Mouse (Mus musculus): ENCODE results near the gene Ensa. TPM values are rescaled to one million over a fixed set of nuclear protein-coding genes. Genes with fewer than 3 reads are reported as not detected.
A peak's percentile ranks its signal among the peaks of the same experiment; 100 is the strongest.
"Not testable (repeated sequence)": the region's sequence is repeated elsewhere in the genome, so short reads cannot be mapped to it uniquely, and the experiment has no call there.

Gene Ensa
- polyA plus RNA-seq, 1 experiment from 2014 or later = 53.8 TPM

DNA sequence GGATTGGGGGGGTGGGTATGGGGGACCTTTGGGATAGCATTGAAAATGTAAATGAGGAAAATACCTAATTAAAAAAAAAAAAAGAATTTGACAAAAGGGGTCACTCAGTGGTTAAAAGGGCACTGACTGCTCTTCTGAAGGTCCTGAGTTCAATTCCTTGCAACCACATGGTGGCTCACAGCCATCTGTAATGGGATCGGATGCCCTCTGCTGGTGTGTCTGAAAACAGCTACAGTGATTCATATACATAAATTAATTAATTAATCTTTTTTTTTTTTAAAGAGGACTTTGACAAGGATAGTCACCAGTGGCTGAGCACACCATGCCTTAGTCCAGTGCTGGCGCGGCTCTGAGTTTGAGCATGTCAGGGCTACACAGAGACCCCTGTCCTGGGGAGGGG lies 45.6 kb downstream of the Ensa start:
- H3K27ac ChIP-seq; H3K36me3 ChIP-seq (ENCODE audit: insufficient read depth, low read length); H3K9ac ChIP-seq (ENCODE audit: low read depth, low read length); H3K4me2 ChIP-seq (ENCODE audit: low read length); DNase-seq (ENCODE audit: low spot score); H3K4me3 ChIP-seq (replicated peaks; ENCODE audit: low read depth, low read length); ATAC-seq (replicated peaks; ENCODE audit: low FRiP score, low read depth); H3K27me3 ChIP-seq (ENCODE audit: insufficient read depth, low read length); H3K9me3 ChIP-seq (replicated peaks; ENCODE audit: low read length): not testable (repeated sequence)
- TF ChIP-seq CTCF (IDR thresholded peaks at IDR 0.05; ENCODE audit: low read depth) = peak; percentile 44
- 94% methylated on average over 3 of the region's 3 CpGs for WGBS
- peaks cover 50% of the 10 kb centered on the region for H3K4me1 ChIP-seq (replicated peaks; ENCODE audit: insufficient read depth, low read length)

GRCm38 (mm10) chr3:95671201-95671600 lies 46.4 kb downstream of the Ensa start:
- no peak overlapping the region for H3K4me3 ChIP-seq (replicated peaks; ENCODE audit: low read depth, low read length)
- H3K27ac ChIP-seq = no peak overlapping the region
- no peak overlapping the region for H3K9ac ChIP-seq (ENCODE audit: low read depth, low read length)
- H3K4me1 ChIP-seq (replicated peaks; ENCODE audit: insufficient read depth, low read length) = peaks cover 54% of the 10 kb centered on the region
- no peak for DNase-seq (ENCODE audit: low spot score)
- WGBS = 82% methylated on average over 5 of the region's 5 CpGs
- no peaks in the 10 kb centered on the region for H3K9me3 ChIP-seq (replicated peaks; ENCODE audit: low read length)
- no peak overlapping the region for H3K4me2 ChIP-seq (ENCODE audit: low read length)
- H3K36me3 ChIP-seq (ENCODE audit: insufficient read depth, low read length) = peaks cover 5% of the 10 kb centered on the region; the same call in 1 of the 2 replicates
- no peak for ATAC-seq (replicated peaks; ENCODE audit: low FRiP score, low read depth)
- no peaks in the 10 kb centered on the region for H3K27me3 ChIP-seq (ENCODE audit: insufficient read depth, low read length)
- TF ChIP-seq CTCF (IDR thresholded peaks at IDR 0.05; ENCODE audit: low read depth) = no peak

DNA sequence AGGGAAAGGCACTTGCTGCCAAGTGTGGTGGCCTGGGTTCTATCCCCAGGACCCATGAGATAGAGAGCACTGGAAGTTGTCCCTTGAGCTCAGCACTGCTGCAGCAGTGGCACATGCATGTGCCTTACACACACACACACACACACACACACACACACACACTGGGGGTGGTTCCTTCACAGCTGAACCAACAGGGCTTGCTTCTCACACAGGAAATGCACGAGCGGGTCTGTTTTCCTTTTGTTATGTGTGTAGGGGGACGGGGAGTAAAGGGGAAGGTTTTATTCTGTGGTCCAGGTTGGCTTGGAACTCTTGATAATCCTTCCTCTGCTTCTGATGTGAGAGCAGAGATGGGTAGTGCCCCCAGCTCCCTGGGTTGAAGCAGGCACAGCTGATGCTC lies 47.7 kb downstream of the Ensa start:
- H3K36me3 ChIP-seq (ENCODE audit: insufficient read depth, low read length) = peaks cover 11% of the 10 kb centered on the region; the same call in 1 of the 2 replicates
- H3K27ac ChIP-seq = peak overlapping the region; percentile 97
- H3K4me1 ChIP-seq (replicated peaks; ENCODE audit: insufficient read depth, low read length) = peaks cover 51% of the 10 kb centered on the region
- peak overlapping the region; percentile 8; the same call in 1 of the 2 replicates for H3K9ac ChIP-seq (ENCODE audit: low read depth, low read length)
- H3K27me3 ChIP-seq (ENCODE audit: insufficient read depth, low read length) = no peaks in the 10 kb centered on the region
- WGBS = 23% methylated on average over 3 of the region's 3 CpGs
- TF ChIP-seq CTCF (IDR thresholded peaks at IDR 0.05; ENCODE audit: low read depth) = no peak
- ATAC-seq (replicated peaks; ENCODE audit: low FRiP score, low read depth) (no peak), DNase-seq (ENCODE audit: low spot score) (no peak)
- no peak overlapping the region for H3K4me3 ChIP-seq (replicated peaks; ENCODE audit: low read depth, low read length)
- no peaks in the 10 kb centered on the region for H3K9me3 ChIP-seq (replicated peaks; ENCODE audit: low read length)
- H3K4me2 ChIP-seq (ENCODE audit: low read length) = no peak overlapping the region

GRCm38 (mm10) chr3:95672861-95673706 lies 48.3 kb downstream of the Ensa start:
- Histone ChIP-seq H3K27ac (peak overlapping the region; percentile 97), H3K4me3 (replicated peaks; ENCODE audit: low read depth, low read length) (no peak overlapping the region), H3K36me3 (ENCODE audit: insufficient read depth, low read length) (peaks cover 13% of the 10 kb centered on the region; the same call in 1 of the 2 replicates), H3K9me3 (replicated peaks; ENCODE audit: low read length) (no peaks in the 10 kb centered on the region), H3K27me3 (ENCODE audit: insufficient read depth, low read length) (no peaks in the 10 kb centered on the region), H3K4me2 (ENCODE audit: low read length) (peak overlapping the region; percentile 45), H3K9ac (ENCODE audit: low read depth, low read length) (peak overlapping the region; percentile 51), H3K4me1 (replicated peaks; ENCODE audit: insufficient read depth, low read length) (peaks cover 51% of the 10 kb centered on the region)
- TF ChIP-seq CTCF (IDR thresholded peaks at IDR 0.05; ENCODE audit: low read depth) = peak; percentile 25; the same call in 1 of the 2 replicates
- DNase-seq (ENCODE audit: low spot score) (no peak), ATAC-seq (replicated peaks; ENCODE audit: low FRiP score, low read depth) (no peak)
- 39% methylated on average over 10 of the region's 10 CpGs for WGBS

- H3K4me2 ChIP-seq (ENCODE audit: low read length) = peak overlapping the region; percentile 45
- H3K9ac ChIP-seq (ENCODE audit: low read depth, low read length) = peak overlapping the region; percentile 51; the same call in 1 of the 2 replicates
- H3K4me1 ChIP-seq (replicated peaks; ENCODE audit: insufficient read depth, low read length) = peaks cover 46% of the 10 kb centered on the region
- H3K27ac ChIP-seq = peak overlapping the region; percentile 97
- TF ChIP-seq CTCF (IDR thresholded peaks at IDR 0.05; ENCODE audit: low read depth) = no peak
- H3K4me3 ChIP-seq (replicated peaks; ENCODE audit: low read depth, low read length) = no peak overlapping the region
- no peaks in the 10 kb centered on the region for H3K27me3 ChIP-seq (ENCODE audit: insufficient read depth, low read length)
- 16% methylated on average over 11 of the region's 11 CpGs for WGBS
- DNase-seq (ENCODE audit: low spot score) (no peak), ATAC-seq (replicated peaks; ENCODE audit: low FRiP score, low read depth) (no peak)
- H3K36me3 ChIP-seq (ENCODE audit: insufficient read depth, low read length) = peaks cover 13% of the 10 kb centered on the region; the same call in 1 of the 2 replicates
- no peaks in the 10 kb centered on the region for H3K9me3 ChIP-seq (replicated peaks; ENCODE audit: low read length)
Observed at GRCm38 (mm10) chr3:95673707-95674211, 49.0 kb downstream of the Ensa start.

GRCm38 (mm10) chr3:95674236-95674635 lies 49.4 kb downstream of the Ensa start:
- DNase-seq (ENCODE audit: low spot score) (peak; percentile 91), ATAC-seq (replicated peaks; ENCODE audit: low FRiP score, low read depth) (peak; percentile 65)
- Histone ChIP-seq H3K4me3 (replicated peaks; ENCODE audit: low read depth, low read length) (no peak overlapping the region), H3K9me3 (replicated peaks; ENCODE audit: low read length) (no peaks in the 10 kb centered on the region), H3K4me2 (ENCODE audit: low read length) (peak overlapping the region; percentile 45), H3K27ac (peak overlapping the region; percentile 97), H3K27me3 (ENCODE audit: insufficient read depth, low read length) (no peaks in the 10 kb centered on the region), H3K4me1 (replicated peaks; ENCODE audit: insufficient read depth, low read length) (peaks cover 45% of the 10 kb centered on the region), H3K36me3 (ENCODE audit: insufficient read depth, low read length) (peaks cover 13% of the 10 kb centered on the region; the same call in 1 of the 2 replicates), H3K9ac (ENCODE audit: low read depth, low read length) (peak overlapping the region; percentile 51; the same call in 1 of the 2 replicates)
- no peak for TF ChIP-seq CTCF (IDR thresholded peaks at IDR 0.05; ENCODE audit: low read depth)
- 0% methylated on average over 2 of the region's 2 CpGs for WGBS
